Mouse (Mus musculus): ENCODE data around the gene Igsf6.
"Not testable (repeated sequence)": the region's sequence is repeated elsewhere in the genome, so short reads cannot be mapped to it uniquely, and the experiment has no call there.

Igsf6 gene

DNA sequence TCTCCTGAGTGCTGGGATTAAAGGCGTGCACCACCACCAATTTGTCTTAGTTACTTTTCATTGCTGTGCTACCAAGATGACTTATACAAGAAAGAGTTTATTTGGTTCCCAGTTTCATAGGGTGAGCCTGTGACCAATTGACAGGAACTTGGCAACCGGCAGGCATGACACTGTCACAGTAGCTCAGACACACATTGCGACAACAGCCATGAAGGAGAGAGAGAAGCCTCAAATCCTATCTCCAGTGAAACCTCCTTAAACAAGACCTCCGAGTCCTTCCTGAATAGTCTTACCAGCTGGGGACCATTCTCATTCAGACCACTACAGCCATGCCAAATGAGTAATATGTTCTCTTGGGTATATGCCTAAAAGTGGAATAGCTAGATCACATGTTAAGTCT, 21.3 kb downstream of the Igsf6 start:
- DNase-seq: no peak

DNA sequence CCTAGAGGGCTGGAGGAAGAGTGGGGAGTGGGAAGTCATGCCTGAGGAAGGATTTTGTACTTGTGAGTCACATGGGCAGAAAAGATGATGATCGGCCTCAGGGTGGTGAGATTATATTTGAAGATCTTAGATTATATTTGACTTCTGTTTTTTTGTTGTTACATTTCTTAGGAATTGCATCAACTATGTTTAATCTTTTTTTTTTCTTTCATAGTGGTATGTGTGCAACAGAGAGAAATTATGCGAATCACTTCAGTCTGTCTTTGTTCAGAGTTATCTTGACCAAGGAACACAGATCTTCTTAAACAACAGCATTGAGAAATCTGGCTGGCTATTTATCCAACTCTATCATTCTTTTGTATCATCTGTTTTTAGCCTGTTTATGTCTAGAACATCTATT, 26.7 kb downstream of the Igsf6 start:
- no peak for DNase-seq

DNA sequence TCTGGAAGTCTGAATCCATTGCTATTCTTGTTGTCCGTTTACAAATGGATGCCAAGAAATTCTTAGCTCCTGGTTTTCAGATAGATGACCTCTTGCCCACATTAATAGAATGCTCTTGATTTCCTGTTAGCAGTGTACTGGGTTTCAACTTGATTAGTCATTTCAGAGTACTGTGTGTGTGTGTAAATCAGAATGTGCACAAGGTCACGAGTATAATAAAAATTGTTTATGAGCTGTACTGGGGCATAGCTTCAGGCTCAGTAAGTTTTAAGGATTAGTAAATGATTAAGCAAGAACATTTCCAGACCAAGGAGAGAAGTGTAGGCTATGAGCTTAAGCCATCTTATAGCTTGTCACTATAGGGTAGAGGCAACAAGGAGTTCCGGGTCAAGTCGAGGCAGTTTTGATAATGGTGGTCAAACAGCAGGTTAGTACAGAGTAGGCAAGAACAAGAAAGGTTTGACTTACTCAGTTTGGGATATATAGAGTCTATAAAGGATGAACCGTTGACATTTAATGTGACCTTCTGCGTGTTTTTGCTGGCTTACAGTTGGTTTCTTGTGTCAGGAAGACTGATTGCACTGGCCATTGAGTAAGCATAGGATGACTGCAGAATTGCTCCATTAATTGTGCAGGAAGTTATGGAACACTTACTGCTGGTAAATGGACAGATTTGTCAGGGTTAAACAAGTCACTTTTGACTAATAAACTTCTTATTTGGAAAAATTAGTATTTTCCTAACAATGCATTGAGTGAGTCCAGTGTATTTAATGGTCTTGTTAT, 28.5 kb downstream of the Igsf6 start:
- no peak for DNase-seq

DNA sequence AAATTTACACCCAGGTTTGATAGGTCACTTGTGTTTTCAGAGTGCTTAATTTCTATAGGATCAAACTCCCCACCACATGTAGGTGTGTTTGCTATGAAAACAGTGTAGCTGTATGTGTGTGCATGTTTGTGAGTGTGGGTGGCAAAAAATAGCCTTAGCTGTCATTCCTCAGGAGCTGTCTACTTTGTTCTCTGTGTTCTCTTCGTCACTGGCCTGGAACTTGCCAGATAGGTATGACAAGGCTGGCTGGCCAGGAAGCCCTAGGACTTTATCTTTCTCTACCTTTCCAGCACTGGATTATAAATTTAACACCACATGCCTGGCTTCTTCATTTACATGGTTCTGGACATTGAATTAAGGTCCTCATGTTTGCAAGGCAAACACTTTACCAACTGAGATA, 30.1 kb downstream of the Igsf6 start:
- no peak for DNase-seq

DNA sequence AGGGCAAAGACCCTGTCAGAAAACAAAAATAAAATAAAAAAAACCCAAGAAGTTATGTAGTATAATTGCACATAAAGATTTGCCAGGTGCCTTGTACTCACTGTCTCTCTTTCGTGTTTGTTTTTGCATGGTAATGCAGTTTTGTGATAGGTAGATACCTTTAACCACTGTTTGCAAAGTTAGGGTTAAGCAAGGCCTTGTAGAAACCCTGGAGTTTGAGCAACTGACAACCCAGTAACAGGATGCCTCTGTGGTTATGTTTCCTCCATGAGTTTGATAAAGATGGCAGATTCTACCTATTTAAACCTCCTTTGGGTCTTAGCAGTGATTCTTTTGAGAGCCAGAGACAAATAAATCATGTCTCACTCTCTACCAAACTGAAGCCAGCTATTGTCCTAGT, 30.9 kb downstream of the Igsf6 start:
- no peak for DNase-seq

DNA sequence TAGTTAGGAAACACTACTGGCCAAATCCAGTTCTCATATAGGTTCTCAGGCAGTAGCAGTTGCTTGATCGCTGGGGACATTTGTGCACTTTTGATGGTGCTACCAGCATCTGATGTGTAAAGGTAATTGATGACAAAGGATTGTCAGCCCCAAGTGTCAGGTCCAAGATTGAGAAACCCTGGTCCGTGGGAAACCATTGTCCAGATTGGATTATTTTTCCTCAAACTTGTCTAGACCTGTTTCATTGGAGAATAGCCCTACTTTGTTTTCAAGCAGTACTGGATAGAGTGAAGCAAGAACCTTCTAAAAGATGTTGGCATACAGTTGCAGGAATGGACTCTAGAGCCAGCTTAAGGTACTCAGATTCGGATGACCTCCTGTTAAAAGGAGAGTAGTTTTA, 31.4 kb downstream of the Igsf6 start:
- DNase-seq: no peak

DNA sequence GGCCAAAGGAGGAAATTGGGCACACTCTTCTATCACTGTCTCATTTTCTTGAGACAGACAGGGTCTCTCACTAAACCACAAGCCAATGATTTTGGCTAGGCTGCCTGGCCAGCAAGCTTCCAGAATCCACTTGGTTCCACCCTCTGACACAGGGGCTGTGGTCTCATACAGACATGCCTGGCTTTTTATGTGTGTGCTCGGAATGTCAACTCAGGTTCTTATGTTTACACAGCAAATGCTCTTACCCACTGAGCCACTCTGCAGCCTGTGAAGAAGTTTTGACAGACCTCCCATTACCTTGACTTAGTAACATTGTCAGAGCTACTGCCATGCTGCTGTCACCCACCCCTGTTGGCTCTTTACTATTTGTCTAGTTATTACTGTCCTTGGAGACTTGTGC, 32.4 kb downstream of the Igsf6 start:
- no peak for DNase-seq

DNA sequence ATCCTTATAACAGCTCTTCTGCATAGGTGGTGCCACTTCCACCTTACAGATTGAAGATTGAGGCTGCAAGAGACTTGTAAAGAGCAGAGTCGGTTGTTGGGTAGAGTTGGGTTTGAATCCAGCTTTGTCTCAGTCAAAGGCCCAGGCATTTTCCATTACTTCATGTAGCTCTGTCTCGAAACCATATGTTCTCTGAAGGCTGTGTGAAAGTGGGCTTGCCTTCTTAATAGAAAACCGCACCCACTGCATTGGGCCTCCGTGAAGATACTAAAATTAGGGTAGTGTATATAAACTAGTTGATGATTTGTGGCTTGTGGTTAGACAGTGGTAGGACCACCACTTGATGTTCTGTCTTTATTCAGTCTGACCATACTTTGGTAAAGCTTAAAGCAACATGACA, 33.8 kb downstream of the Igsf6 start:
- no peak for DNase-seq

DNA sequence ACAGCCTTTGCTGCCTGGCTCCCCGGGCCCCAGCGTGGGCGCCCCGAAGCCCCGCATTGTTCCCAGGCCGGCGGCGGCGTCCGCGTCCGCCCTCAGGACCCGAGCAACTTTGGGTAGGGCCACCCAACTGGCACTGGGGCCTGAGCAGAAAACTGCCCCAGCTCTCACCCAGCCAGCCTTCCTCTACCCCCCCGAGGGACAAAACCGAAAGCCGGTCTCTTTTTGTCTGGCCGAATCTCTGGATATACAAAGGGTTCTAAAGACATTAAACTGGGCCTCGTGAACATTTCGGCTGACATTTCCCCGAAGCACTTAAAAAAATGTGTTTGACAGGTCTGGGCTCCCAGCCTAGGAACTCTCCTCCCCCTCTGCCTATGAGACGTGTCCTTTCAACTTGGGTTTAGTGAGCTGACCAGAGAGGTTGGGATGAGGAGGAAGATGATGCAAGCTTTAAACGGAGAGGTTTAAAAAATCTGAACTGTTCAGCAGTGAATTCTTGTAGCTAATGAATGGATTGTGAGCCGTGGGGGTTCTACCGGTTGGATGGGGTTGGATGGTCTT, 39.1 kb downstream of the Igsf6 start:
- peak; percentile 32 to 36 for DNase-seq

DNA sequence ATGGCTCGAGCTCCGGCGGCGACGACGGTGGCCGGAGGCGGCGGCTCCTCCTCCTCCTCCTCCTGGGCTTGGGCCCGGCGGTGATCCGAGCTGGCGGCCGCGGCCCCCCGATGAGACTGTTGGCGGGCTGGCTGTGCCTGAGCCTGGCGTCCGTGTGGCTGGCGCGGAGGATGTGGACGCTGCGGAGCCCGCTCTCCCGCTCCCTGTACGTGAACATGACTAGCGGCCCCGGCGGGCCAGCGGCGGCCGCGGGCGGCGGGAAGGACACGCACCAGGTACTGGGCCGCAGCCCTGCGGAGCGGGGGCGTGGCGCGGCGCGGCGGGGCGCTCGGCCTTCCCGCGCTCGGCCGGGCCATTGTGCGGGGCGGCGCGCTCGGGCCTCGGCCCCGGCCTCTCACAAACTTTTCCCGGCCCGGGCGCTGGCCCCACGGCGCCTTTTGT, 39.7 kb downstream of the Igsf6 start:
- DNase-seq: no peak

DNA sequence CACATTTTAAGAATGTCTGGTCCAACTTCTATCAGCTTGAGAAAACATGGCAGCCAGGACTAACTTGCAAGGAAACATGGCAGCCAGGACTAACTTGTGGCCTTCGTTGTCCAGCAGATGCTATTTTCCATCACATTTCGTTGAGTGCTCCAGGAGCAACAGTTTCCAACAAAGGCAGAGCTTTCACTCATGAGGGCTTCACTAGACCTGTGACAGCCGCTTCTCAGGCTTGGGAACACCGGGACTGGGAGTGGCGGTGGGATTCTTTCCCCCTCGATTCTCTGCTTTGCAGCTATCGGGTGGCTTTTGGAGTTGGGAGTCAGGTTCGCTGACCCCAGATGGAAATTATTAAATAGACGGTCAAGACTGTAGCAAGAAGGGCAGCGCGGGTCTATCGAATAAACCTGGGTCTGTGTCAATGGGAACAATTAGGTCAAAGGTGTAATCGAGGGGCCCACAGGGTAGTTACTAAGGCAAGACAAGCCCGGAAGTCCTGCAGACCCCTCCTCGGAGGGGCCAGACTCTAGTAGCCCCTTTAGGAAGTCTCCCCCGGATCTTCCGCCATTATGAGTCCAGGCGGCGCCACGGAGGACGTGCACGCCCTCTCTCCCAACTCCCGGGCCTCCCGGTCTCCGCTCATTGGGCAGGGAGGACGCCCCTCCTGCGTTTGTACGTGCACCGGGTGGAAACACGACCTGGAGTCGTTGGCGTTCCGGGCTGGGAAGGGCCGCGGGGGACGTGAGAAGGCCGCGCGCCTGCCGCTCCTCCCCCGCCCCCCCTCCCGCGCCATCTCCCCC, 40.3 kb downstream of the Igsf6 start, which contains the start of gene Mettl9:
Gene Mettl9 (plus strand): TSS at position 590 of the 797 bp plus-strand sequence.
- DNase-seq: peak; percentile 93 to 94

DNA sequence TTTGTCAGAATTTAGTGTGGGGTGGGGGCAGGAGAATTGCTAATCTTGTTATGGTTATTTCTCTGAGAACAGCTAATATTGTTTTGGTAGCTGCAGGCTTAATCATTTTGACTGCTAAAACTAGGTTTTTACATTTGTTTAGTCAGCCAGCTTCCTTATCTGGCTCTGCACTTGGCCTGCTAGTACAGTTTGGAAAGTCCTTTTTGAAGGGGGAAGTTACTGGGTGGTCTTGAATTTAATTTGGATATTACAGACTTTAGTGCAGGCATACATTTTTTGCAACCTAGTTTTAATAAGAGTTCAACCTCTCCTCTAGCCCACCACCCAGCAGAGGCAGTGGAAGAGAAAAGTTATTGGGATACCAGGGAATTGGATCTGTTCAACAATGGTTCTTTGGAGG, 44.4 kb downstream of the Igsf6 start:
- DNase-seq: not testable (repeated sequence)

DNA sequence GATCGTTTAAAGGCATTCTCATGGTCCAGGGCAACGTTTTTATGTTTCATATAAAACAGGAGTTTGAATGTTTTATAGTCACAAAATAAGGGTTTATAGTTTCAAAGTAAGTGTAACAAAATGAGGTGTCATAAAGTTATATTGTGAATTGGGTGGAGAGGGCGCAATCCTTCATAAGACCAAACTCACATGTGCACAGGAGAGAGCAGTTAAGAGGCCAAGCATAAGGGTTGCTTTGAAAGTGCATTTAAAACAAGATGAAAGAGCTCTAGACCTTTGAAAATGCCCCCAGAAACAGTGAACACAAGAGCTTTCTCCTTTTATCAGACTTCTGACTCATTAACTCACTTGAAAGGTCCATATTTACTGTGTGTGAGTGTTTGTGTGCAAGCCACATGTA, 48.1 kb downstream of the Igsf6 start:
- DNase-seq: no peak

DNA sequence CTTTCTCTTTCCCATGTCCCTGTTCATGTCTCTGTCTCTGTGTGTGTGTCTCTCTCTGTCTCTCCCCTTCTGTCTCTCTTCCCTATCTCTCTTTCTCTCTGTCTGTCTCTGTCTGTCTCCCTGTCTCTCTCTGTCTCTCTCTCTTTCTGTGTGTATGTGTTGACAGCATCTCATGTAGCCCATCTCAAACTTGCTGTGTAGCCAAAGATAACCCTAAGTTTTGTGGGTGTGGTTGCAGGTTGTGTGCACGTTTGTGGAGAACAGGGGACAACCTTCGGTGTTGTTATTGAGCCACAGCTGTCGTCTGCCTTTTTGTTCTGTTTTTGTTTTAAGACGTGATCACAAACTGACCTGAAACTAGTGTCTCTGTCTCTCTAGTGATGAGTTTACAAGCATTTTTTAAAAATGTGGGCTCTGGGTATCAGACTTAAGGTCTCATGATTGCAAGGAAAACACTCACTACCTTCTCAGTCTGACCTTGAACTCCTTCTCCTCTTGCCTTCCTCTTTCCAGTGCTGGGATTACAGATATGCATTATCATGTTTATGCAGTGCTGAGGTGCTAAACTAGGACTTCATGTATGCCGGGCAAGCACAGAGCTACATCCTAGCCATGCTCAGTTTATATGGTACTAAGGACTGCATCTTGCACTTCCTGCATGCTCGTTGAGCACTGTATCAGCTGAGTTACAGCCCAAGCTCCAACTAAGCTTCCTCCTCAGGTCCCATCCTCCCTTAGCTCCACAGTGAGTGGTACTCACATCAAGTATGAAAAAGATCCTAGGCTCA, 49.0 kb downstream of the Igsf6 start:
- DNase-seq: no peak

DNA sequence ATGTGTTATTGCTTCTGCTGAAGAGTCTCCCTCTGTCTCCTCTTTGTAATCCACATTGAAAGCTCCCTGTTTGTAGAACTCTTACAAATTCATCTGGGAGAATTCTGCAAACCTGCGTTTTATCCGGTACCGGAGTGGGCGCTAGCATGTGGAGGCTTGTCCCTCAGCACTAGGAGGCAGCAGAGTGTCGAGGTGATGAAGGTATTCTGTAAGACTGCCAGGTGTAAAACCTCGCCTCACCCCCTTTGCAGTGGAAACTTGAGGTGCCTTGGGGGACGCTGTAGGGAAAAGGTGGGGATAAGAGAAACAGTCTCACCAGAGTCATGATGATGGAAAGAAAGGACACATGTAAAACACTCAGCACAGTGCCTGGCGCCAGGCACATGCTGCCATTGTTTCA, 54.1 kb downstream of the Igsf6 start:
- no peak for DNase-seq

DNA sequence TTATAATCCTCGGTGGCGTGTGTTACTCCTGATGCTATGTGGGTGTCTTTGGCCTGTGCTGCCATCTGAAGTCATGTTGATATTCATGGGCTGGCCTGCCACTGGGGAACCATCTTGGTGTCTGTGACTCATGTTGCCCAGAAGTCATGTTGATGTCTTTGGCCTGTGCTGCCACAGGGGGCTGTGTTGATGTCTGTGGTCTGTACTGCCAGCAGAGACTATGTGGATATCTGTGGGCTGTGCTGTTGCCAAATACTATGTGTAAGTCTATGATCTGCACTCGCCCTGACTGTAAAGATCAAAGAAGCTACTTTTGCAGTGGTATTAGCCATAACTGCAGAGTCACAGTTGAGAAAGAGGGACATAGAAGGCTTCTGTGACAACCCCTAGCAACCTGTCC, 55.6 kb downstream of the Igsf6 start:
- DNase-seq: no peak

DNA sequence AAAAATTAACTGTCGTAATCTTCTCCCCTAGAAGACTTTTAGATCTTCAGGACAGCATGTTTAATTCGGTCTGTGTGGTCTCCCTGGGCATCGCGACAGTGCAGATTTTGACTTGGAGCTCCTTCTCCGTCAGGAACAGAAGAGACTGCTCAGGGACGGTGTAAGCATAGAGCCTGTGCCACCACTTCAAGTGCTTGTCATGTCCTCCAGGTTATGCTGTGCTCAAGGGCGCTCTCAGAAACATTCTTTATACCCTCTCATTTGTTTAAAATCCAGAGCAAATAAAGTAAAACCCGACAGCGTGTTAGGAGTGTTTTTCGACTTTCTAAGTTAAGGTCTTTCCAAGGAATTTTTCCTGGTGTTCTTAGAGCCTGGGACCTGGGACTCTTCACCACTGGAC, 59.9 kb downstream of the Igsf6 start:
- no peak for DNase-seq
